Mouse (Mus musculus) Patski (cell line): ENCODE data around the gene Clec18a. TPM values are rescaled to one million over a fixed set of nuclear protein-coding genes. Genes with fewer than 3 reads are reported as not detected.
A peak's percentile ranks its signal among the peaks of the same experiment; 100 is the strongest.

Experiments
- ATAC-seq: fragments of 100-300 bp; one replicate; pipeline ENCODE4 v1.8.0; 2021
- CTCF ChIA-PET: fragments of 350-600 bp; sonication (Branson Sonifier 250); formaldehyde crosslinking; loops from one replicate; lab custom pipeline; 2022; ENCODE audit warnings: inconsistent platforms; lab: Charles Lee
- POLR2A ChIA-PET: fragments of 350-600 bp; sonication (Branson Sonifier 250); formaldehyde crosslinking; loops from one replicate; lab custom pipeline; 2022; ENCODE audit warnings: antibody characterized with exemption, inconsistent platforms; lab: Charles Lee
- DNase-seq: peaks from one replicate; pipeline ENCODE4 v3.0.0-alpha.2; 2011; ENCODE audit warnings: low read depth, low spot score
- H3K27me3 ChIP-seq: fragments of 371-371 bp; one replicate; pipeline ENCODE4 v1.5.1; 2021
- CTCF ChIP-seq: fragments of 100-300 bp; IDR thresholded peaks from one replicate; pipeline ENCODE4 v1.5.1; 2021
- in situ Hi-C: fragments of 300-500 bp; cut with MboI; formaldehyde crosslinking; loops from 3 replicates; pipeline ENCODE4 v1.11.1; 2018; ENCODE audit warnings: low pct_unique_long_range_greater_than_20kb, mixed read lengths
- polyA plus RNA-seq: library from polyadenylated mRNA; unstranded; gene quantifications from one replicate; pipeline ENCODE4 v1.2.3, GENCODE M21; 2021

Gene Clec18a
- polyA plus RNA-seq, 1 experiment from 2014 or later: 8.3 TPM

DNA sequence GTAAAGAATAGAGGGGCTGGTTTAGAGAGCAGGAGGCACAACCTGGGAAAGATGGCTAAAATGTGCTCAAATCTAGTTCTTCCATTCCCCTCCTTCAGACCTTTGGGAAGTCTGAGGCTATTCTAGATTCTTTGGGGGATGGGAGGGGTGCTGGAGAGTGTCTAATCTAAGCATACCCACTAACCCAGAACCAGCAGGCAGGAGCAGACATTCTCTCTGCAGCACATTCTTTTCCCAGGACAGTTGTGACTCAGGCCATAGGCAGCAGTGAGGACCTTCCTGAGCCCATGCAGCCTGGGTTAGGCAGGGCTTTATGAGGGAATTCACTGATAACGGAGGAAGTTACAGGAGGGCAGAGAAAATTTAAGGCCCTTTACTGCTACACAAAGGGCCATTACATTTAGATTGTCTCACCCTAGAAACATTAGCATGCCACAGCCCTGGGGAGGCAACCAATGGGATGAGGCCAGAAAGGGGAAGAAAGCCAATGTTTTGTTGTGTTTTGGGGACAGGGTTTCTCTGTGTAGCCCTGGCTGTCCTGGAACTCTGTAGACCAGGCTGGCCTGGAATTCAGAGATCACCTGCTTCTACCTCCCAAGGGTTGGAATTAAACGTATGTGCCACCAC, 33.2 kb downstream of the Clec18a start:
- in situ Hi-C loops: loop anchor here (5.0 kb wide), 1 partner anchor 33 kb away; the partner anchor contains the start of genes Clec18a and Pdpr
- ATAC-seq: peak; percentile 23
- POLR2A ChIA-PET: interaction anchor here (0.6 to 0.7 kb wide), 2 partner anchors 9 to 62 kb away, joined by 3 to 4 read pairs; partner anchors contain the start of gene Ddx19a
- H3K27me3 ChIP-seq: no peaks in the 10 kb centered on the region
- CTCF ChIA-PET: no interaction called here
- DNase-seq: no peak
- TF ChIP-seq CTCF: no peak

- H3K27me3 ChIP-seq: no peaks in the 10 kb centered on the region
- CTCF ChIA-PET: interaction anchor here (1.1 to 2.6 kb wide), 12 partner anchors 10 to 35 kb away, joined by 3 to 13 read pairs (median 4); partner anchors contain the start of genes Aars and Clec18a
- no peak for DNase-seq
- in situ Hi-C loops: loop anchor here (5.0 kb wide), 1 partner anchor 36 kb away; the partner anchor contains the start of genes Clec18a and Pdpr
- TF ChIP-seq CTCF: no peak
- peak; percentile 60 for ATAC-seq
- POLR2A ChIA-PET: interaction anchor here (0.6 to 1.6 kb wide), 5 partner anchors 19 to 211 kb away, joined by 3 to 9 read pairs (median 3); no protein-coding TSS in a partner anchor
These were observed 35.4 kb downstream of the Clec18a start for GRCm38 (mm10) chr8:111056691-111057293.

GRCm38 (mm10) chr8:111056158-111056663, 36.0 kb downstream of the Clec18a start, which contains the start of gene Exosc6:
Exosc6 (plus strand) TSS chr8:111056339.
- in situ Hi-C loops: loop anchor here (5.0 kb wide), 1 partner anchor 36 kb away; the partner anchor contains the start of genes Clec18a and Pdpr
- DNase-seq: peak; percentile 54
- TF ChIP-seq CTCF: no peak
- ChIA-PET POLR2A (interaction anchor here (0.6 to 1.6 kb wide), 5 partner anchors 19 to 210 kb away, joined by 3 to 9 read pairs (median 3); no protein-coding TSS in a partner anchor), CTCF (interaction anchor here (0.5 to 2.6 kb wide), 14 partner anchors 10 to 36 kb away, joined by 3 to 13 read pairs (median 4); partner anchors contain the start of genes Aars and Clec18a)
- no peaks in the 10 kb centered on the region for H3K27me3 ChIP-seq
- ATAC-seq: peak; percentile 85

- DNase-seq (no peak), ATAC-seq (no peak)
- no peaks in the 10 kb centered on the region for H3K27me3 ChIP-seq
- in situ Hi-C loops: loop anchor here (5.0 kb wide), 1 partner anchor 37 kb away; the partner anchor contains the start of genes Clec18a and Pdpr
- ChIA-PET CTCF (interaction anchor here (0.5 to 2.6 kb wide), 12 partner anchors 9 to 36 kb away, joined by 3 to 13 read pairs (median 5); partner anchors contain the start of genes Aars and Clec18a), POLR2A (interaction anchor here (1.2 to 1.6 kb wide), 3 partner anchors 20 to 26 kb away, joined by 3 to 9 read pairs (median 5); no protein-coding TSS in a partner anchor)
- no peak for TF ChIP-seq CTCF
These were observed 36.6 kb downstream of the Clec18a start for GRCm38 (mm10) chr8:111055661-111056060.

DNA sequence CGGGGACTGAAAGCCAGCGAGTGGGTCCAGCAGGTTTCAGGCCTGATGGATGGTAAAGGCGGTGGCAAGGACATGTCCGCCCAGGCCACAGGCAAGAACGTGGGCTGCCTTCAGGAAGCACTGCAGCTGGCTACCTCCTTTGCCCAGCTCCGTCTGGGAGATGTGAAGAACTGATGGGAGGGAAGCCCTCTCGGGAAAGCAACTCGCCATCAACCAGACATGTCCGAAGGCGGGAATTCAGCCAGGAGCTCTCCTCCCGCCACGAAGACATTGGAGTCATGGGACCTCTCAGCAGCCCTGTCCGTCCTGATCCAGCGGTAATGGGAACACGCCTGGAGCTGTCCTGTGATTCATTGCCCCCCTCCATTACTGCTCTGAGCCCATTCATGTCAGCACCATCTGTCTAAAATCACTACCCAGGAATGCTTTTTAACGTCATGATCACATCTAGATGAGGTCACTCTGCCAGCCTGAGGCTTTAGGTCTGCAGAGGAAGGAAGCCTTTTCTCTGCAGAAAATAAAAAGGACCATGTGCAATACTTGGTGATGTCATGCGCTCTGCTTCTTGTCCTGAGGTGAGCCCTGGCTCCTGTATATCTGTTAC, 37.1 kb downstream of the Clec18a start:
- in situ Hi-C loops: loop anchor here (5.0 kb wide), 1 partner anchor 37 kb away; the partner anchor contains the start of genes Clec18a and Pdpr
- no peaks in the 10 kb centered on the region for H3K27me3 ChIP-seq
- TF ChIP-seq CTCF: no peak
- ChIA-PET POLR2A (no interaction called here), CTCF (interaction anchor here (2.2 to 2.4 kb wide), 2 partner anchors 24 to 33 kb away, joined by 6 to 7 read pairs; no protein-coding TSS in a partner anchor)
- ATAC-seq (no peak), DNase-seq (no peak)

DNA sequence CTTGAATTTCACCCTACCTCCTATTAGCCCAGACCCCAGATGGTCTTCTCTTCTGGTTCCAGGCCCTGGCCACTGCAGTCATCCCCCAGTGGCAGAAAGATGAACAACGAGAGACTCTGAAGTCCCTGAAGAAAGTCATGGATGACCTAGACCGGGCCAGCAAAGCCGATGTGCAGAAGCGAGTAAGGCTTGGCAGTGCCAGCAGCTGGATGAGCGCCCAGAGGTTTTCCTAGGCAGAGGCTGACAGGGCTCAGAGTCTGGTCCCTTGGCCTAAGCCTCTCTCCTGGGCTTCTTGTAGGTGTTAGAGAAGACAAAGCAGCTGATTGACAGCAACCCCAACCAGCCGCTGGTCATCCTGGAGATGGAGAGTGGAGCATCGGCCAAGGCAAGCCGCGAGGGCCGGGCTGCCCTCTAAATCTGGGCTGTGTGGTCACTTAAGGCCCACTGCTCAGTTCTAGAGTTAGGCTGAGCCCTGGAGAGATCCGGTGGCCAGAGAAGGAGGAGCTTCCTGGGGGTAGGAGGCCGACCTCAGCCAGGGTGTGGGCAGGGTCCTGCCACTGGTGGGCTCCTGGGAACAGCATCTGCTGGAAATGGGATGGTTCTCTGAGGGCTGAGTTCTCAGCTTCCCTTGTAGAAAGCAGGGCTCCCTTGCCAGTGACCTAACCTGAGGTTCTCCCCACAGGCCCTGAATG, 38.3 kb downstream of the Clec18a start:
- CTCF ChIA-PET: no interaction called here
- DNase-seq: no peak
- TF ChIP-seq CTCF: no peak

GRCm38 (mm10) chr8:111049106-111049505, 43.1 kb downstream of the Clec18a start:
- no peaks in the 10 kb centered on the region for H3K27me3 ChIP-seq
- in situ Hi-C loops: no loop called here
- no peak for TF ChIP-seq CTCF
- DNase-seq (no peak), ATAC-seq (no peak)
- POLR2A ChIA-PET: no interaction called here
- CTCF ChIA-PET: interaction anchor here (1.0 to 1.1 kb wide), 2 partner anchors 9 to 42 kb away, joined by 3 read pairs; no protein-coding TSS in a partner anchor

More for the DNA sequence above, 38.3 kb downstream of the Clec18a start:
- in situ Hi-C loops: no loop called here
- H3K27me3 ChIP-seq: no peaks in the 10 kb centered on the region
- POLR2A ChIA-PET: no interaction called here
- no peak for ATAC-seq

- H3K27me3 ChIP-seq: no peaks in the 10 kb centered on the region
- ATAC-seq (no peak), DNase-seq (no peak)
- in situ Hi-C loops: no loop called here
- no peak for TF ChIP-seq CTCF
- ChIA-PET CTCF (interaction anchor here (0.9 to 1.4 kb wide), 3 partner anchors 8 to 40 kb away, joined by 3 to 4 read pairs (median 3); no protein-coding TSS in a partner anchor), POLR2A (interaction anchor here (1.5 kb wide), 1 partner anchor 10 kb away, joined by 4 read pairs; no protein-coding TSS in a partner anchor)
These were observed 43.5 kb downstream of the Clec18a start for GRCm38 (mm10) chr8:111048694-111049093.
